Mouse (Mus musculus) left cerebral cortex, postnatal 36 days (tissue): ENCODE results near the gene Slc24a1. TPM values are rescaled to one million over a fixed set of nuclear protein-coding genes. Genes with fewer than 3 reads are reported as not detected.

Experiments
- DNase-seq, 2 experiments: peaks; one replicate each; pipeline ENCODE4 v3.0.0; 2021 to 2022; ENCODE audit warnings: low spot score in 2 of 2, mixed read lengths in 1 of 2
- intact Hi-C: fragments of 180-260 bp; cut with DNase I; formaldehyde crosslinking; loops from one replicate; pipeline ENCODE4 v1.15.1; 2025
- total RNA-seq, 2 experiments: library from RNA; stranded (reverse); gene quantifications; 2 replicates each; pipeline ENCODE4 v1.2.3; 2021

The Slc24a1 gene
- total RNA-seq, 2 experiments from 2014 or later = 0.07 to 0.23 TPM

- intact Hi-C loops = loop anchor here (10.0 kb wide), 1 partner anchor 165 kb away; no protein-coding TSS in a partner anchor
- DNase-seq = no peak
Observed at GRCm38 (mm10) chr9:64939790-64940189, 11.6 kb downstream of the Slc24a1 start.

- intact Hi-C loops = loop anchor here (10.0 kb wide), 1 partner anchor 164 kb away; no protein-coding TSS in a partner anchor
- DNase-seq = no peak
Observed at GRCm38 (mm10) chr9:64939281-64939680, 12.1 kb downstream of the Slc24a1 start.

GRCm38 (mm10) chr9:64938535-64938934, 12.9 kb downstream of the Slc24a1 start:
- no peak for DNase-seq
- intact Hi-C loops = loop anchor here (10.0 kb wide), 1 partner anchor 164 kb away; no protein-coding TSS in a partner anchor

- DNase-seq = no peak
- intact Hi-C loops = loop anchor here (10.0 kb wide), 1 partner anchor 163 kb away; no protein-coding TSS in a partner anchor
Observed at GRCm38 (mm10) chr9:64937491-64937890, 13.9 kb downstream of the Slc24a1 start.

- intact Hi-C loops = loop anchor here (10.0 kb wide), 1 partner anchor 162 kb away; no protein-coding TSS in a partner anchor
- peak; percentile 41 to 54 for DNase-seq
Observed at GRCm38 (mm10) chr9:64936508-64936907, 14.9 kb downstream of the Slc24a1 start.

- intact Hi-C loops = loop anchor here (10.0 kb wide), 1 partner anchor 159 kb away; no protein-coding TSS in a partner anchor
- DNase-seq = no peak
Observed at GRCm38 (mm10) chr9:64934015-64934754, 17.2 kb downstream of the Slc24a1 start.

GRCm38 (mm10) chr9:64931751-64932610, 19.4 kb downstream of the Slc24a1 start:
- no peak for DNase-seq
- intact Hi-C loops = loop anchor here (10.0 kb wide), 1 partner anchor 157 kb away; no protein-coding TSS in a partner anchor

- no peak for DNase-seq
- intact Hi-C loops = loop anchor here (10.0 kb wide), 1 partner anchor 155 kb away; no protein-coding TSS in a partner anchor
Observed at GRCm38 (mm10) chr9:64930256-64930655, 21.2 kb downstream of the Slc24a1 start.

- intact Hi-C loops = no loop called here
- DNase-seq = peak; percentile 85
Observed at GRCm38 (mm10) chr9:64926201-64926991, 25.0 kb downstream of the Slc24a1 start.

GRCm38 (mm10) chr9:64925771-64926170, 25.6 kb downstream of the Slc24a1 start:
- no peak for DNase-seq
- intact Hi-C loops = no loop called here

- DNase-seq = no peak
- intact Hi-C loops = no loop called here
Observed at GRCm38 (mm10) chr9:64918560-64918959, 32.8 kb downstream of the Slc24a1 start.

- DNase-seq = no peak
- intact Hi-C loops = no loop called here
Observed at GRCm38 (mm10) chr9:64914629-64915028, 36.8 kb downstream of the Slc24a1 start.

GRCm38 (mm10) chr9:64913973-64914372, 37.4 kb downstream of the Slc24a1 start:
- intact Hi-C loops = no loop called here
- DNase-seq = no peak

- intact Hi-C loops = no loop called here
- no peak for DNase-seq
Observed at GRCm38 (mm10) chr9:64913406-64913805, 38.0 kb downstream of the Slc24a1 start.

- no peak for DNase-seq
- intact Hi-C loops = no loop called here
Observed at GRCm38 (mm10) chr9:64907441-64907840, 44.0 kb downstream of the Slc24a1 start.

GRCm38 (mm10) chr9:64904917-64905640, 46.3 kb downstream of the Slc24a1 start:
- intact Hi-C loops = loop anchor here (5.0 kb wide), 1 partner anchor 57 kb away; the partner anchor contains the start of gene Ints14
- DNase-seq = no peak

- peak in 1 of 2 experiments; percentile 54 for DNase-seq
- intact Hi-C loops = loop anchor here (5.0 kb wide), 1 partner anchor 59 kb away; the partner anchor contains the start of gene Ints14
Observed at GRCm38 (mm10) chr9:64903386-64903785, 48.0 kb downstream of the Slc24a1 start.

GRCm38 (mm10) chr9:64902866-64903265, 48.5 kb downstream of the Slc24a1 start:
- no peak for DNase-seq
- intact Hi-C loops = loop anchor here (5.0 kb wide), 1 partner anchor 59 kb away; the partner anchor contains the start of gene Ints14
